Mouse (Mus musculus) right cerebral cortex, adult 18-20 months (tissue): ENCODE measurements around the gene Zbtb3.
A peak's percentile ranks its signal among the peaks of the same experiment; 100 is the strongest.

Experiments
- DNase-seq: peaks from one replicate; pipeline ENCODE4 v3.0.0; 2022; ENCODE audit warnings: mixed read lengths

The Zbtb3 gene

DNA sequence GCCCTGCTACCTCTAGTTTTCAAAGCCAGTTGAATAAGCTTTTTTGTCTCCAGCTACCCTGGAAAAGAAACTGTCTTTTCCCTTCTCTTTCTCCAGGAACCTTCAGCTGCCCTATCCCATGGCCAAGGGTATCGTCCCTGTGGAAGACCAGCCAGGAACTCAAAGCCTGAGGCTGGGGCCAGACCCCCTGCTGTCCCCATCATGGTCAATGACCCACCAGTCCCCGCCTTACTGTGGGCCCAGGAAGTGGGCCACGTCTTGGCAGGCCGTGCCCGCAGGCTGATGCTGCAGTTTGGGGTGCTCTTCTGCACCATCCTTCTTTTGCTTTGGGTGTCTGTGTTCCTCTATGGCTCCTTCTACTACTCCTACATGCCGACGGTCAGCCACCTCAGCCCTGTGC is 38.7 kb downstream of the Zbtb3 start:
- no peak for DNase-seq

DNA sequence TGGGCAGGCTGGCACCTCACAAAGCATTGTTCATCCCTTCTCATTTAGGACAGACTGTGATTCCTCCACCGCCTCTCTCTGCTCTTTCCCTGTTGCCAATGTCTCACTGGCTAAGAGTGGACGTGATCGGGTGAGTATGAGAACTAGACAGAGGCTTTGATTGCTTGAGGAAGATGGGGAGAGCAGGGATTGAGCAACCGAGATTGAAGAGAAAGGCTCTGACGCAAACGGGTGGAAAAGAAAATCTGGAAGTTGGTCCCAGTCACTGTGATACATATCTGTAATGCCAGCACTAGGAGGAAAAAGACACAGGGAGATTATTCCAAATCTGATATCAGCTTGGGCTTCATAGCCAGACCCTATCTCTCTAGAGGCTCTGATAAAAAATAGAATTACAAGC is 40.6 kb downstream of the Zbtb3 start:
- DNase-seq, result no peak

DNA sequence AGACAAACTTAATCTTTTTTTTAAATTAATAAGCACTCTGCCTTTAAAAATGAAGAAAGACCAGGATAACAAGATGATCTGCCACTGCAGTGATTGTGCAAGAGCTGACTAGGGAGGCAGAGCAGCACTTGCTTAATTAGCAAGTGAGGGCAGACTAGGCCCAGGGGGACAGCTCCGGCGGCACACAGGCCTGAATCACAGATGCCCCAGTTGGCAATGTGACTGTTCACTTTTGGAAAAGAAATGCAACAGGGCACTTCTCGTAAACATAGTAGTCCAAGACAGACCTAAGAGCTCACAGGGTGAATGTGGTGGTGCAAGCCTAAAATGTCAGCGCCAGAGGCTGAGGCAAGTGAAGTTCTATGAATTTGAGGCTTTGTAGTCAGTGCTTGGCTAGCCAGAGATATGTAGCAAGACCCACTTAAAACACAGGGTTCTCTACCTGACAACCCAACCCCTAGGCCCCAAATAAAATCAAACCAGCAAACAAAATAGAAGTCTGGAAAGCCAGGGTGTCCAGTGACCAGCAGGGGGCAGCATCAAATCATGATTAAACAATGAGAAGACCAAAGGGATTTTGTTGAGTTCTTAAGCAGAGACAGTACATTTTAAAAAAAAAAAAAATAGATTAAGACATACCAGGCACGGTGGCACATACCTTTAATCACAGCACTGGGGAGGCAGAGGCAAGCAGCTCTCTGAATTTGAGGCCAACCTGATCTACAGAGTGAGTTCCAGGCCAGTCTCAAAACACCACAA is 42.2 kb downstream of the Zbtb3 start:
- DNase-seq, result peak; percentile 70

DNA sequence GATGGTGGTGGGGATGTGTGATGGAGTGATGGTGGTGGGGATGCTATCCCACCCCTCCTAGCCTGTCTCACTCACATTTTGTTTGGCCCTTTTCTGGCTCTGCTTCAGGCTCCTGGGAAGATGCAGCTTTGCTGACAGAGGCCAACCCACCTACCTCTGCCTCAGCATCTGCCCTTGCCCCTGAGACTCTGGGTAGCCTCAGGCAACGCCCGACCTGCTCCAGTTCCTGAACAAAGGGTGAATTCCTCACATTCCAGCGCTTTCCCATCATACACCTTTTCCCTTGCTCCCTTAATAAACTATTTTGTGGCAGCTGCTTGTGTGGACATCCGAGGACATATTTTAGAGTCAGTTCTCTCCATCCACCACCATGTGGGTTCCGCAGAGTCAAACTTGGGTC is 46.0 kb downstream of the Zbtb3 start:
- DNase-seq, result no peak

DNA sequence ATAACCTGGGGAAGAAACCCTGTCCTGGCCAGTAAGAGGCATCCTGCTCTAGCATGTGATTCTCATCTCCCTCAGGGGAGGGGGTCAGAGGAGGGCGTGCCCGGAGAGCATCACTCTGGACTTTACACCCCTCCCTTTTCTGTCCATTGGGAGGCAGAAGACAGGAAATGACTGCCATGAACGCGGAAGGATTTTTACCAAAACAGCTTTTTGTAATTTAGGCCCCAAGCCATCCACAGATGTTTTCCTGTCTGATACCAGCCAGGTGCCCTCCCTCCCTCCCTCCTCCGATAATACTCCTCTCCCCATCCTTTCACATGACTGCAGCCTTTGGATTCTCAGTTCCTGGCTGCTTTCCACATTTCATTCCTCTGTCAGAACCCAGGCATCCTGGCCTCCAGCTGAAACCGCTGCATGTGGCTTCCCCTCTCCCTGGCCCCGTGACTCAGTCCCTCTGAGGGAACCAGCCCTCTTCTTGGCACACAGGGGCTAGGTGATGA is 48.1 kb downstream of the Zbtb3 start, which contains the start of gene Lrrn4cl:
Gene Lrrn4cl (plus strand): TSS at position 367 of the 500 bp plus-strand sequence.
- DNase-seq, result no peak

DNA sequence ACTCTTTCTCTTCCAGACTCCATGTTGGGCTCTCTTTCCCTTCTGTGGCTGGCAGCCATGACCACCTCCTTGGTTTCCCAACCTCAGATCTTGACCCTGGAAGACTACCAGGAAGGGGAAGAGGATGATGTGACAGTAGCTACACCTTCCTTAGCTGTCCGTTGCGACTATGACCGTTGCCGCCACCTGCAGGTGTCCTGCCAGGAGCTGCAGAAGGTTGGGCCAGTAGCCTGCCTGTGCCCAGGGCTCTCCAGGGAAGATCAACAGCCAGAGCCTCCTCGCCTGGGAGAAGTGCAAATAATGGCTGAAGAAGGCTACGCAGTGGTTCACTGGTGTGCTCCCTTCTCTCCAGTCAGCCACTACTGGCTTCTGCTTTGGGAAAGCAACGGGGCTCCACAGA is 49.3 kb downstream of the Zbtb3 start:
- no peak for DNase-seq

DNA sequence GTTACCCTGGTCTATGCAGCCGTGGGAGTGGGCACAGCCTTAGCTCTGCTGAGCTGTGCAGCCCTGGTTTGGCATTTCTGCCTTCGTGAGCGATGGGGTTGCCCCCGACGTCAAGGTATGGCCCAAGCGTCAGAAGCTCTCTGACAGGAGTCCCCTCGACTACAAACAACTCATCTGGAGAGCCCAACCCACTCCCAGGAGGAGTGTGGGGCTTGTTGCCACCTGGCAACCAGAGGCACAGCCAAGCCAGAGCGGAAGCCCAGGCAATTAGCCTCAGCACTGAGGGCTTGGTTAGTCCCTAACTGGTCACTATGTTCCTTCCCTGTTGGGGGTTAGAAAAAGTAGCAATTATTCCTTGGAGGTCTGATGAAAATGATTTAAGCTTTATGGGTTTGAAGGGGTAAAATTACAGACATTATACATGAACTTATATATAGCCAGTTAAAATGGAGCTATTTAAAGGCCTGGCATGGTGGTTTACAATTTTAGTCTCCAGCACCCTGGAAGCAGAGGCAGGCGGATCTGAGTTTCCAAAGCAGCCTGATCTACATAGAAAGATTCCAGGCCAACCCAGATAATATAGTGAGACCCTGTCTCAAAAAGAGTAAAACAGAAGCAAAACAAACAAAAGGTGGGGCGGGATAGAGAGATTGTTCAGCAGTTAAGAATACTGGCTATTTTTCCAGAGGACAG is 50.0 kb downstream of the Zbtb3 start:
- no peak for DNase-seq

DNA sequence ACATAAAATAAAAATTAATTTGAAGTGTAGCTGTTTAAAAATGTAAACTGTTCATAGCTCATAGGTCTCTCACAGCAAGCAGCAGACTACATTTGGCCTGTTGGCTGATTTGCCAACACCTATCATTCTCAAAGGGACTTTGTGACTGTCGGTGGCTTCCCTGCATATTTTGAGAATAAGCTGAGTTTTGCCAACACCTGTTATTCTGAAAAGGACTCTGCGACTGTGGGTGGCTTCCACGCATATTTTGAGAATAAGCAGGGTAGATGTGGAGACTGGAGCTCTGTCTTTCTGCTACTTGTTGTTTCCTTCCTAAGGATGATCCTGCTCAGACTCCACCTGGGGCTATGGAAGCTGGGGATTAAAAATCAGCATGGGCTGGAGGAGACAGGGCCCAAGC is 50.8 kb downstream of the Zbtb3 start:
- no peak for DNase-seq
